Mouse (Mus musculus) left cerebral cortex, adult 6 months (tissue): ENCODE data around the gene Kbtbd8. TPM values are rescaled to one million over a fixed set of nuclear protein-coding genes. Genes with fewer than 3 reads are reported as not detected.

ENCODE experiments used
- long read RNA-seq, 2 experiments: library from polyadenylated mRNA; unstranded; transcript quantifications; one replicate each; pipeline ENCODE4 v2.0.0; 2019 to 2020
- polyA plus RNA-seq: library from polyadenylated mRNA; unstranded; fragments of <200 nt; fragmentation: Nextera tagmentation; gene quantifications from 2 replicates; pipeline ENCODE4 v1.2.3, GENCODE M21; 2021

Gene Kbtbd8
- polyA plus RNA-seq = 1.6 and 2.0 TPM in 2 replicates
- long read RNA-seq, experiment 1, full-length matches to known transcripts = 12 of 14 reads
- long read RNA-seq, experiment 1, partial matches to known transcripts = 2 of 14 reads
- long read RNA-seq, experiment 1, other reads (novel, unspliced or antisense) = 0 of 14 reads
- long read RNA-seq, experiment 2, partial matches to known transcripts = 2 of 2 reads
- long read RNA-seq, experiment 2, other reads (novel, unspliced or antisense) = 0 of 2 reads

GRCm38 (mm10) chr6:95116946-95117345 is at the start of gene Kbtbd8:
TSS of gene Kbtbd8 (plus strand) at chr6:95117240.

Other genes starting within 250 kb of the Kbtbd8 start
- gene Gm10234, start 204.9 kb downstream of the Kbtbd8 start, polyA plus RNA-seq = not detected in 2 replicates